28 mouse cellular contexts compared by ENCODE assay signal in genomic region chr15:32717298-32717985, GRCm38 (mm10).
DNase-seq lines count a peak whose midpoint lies in the region; ATAC-seq lines count a peak whose summit lies in the region.
"Had no signal": no experiment of that assay in that cellular context is flagged by ENCODE, and none has a peak within 500 bp of the region (broad histone marks: within the 10 kb centered on the region; RNA-seq: fewer than 3 reads in every experiment).

No protein-coding gene starts in this region.

- no peaks in the 10 kb centered on the region for H3K27me3 ChIP-seq in forebrain, embryonic 13.5 days
- H3K27me3 ChIP-seq in forebrain, embryonic 11.5 days (ENCODE audit: control insufficient read depth, insufficient read depth, low read length) = no peaks in the 10 kb centered on the region
- no peaks in the 10 kb centered on the region for H3K27me3 ChIP-seq in hindbrain, embryonic 13.5 days
- H3K27me3 ChIP-seq: hindbrain, embryonic 15.5 days; intestine, embryonic 15.5 days; limb, embryonic 12.5 days; neural tube, embryonic 12.5 days had no signal

- H3K9ac ChIP-seq in forebrain, embryonic 13.5 days = no peak overlapping the region
- no peak overlapping the region for H3K9ac ChIP-seq in forebrain, embryonic 11.5 days (ENCODE audit: low read length)
- no peak overlapping the region for H3K9ac ChIP-seq in hindbrain, embryonic 13.5 days
- H3K9ac ChIP-seq: hindbrain, embryonic 15.5 days; intestine, embryonic 15.5 days; limb, embryonic 12.5 days; neural tube, embryonic 12.5 days had no signal

- no peaks in the 10 kb centered on the region for H3K9me3 ChIP-seq in forebrain, embryonic 13.5 days (replicated peaks)
- H3K9me3 ChIP-seq in forebrain, embryonic 11.5 days (ENCODE audit: control insufficient read depth, low read length) = no peaks in the 10 kb centered on the region
- no peaks in the 10 kb centered on the region for H3K9me3 ChIP-seq in hindbrain, embryonic 13.5 days
- H3K9me3 ChIP-seq: heart, embryonic 10.5 days; hindbrain, embryonic 15.5 days; intestine, embryonic 15.5 days; limb, embryonic 12.5 days; neural tube, embryonic 12.5 days had no signal

- 85% methylated on average over 4 of the region's 4 CpGs for WGBS in forebrain, embryonic 13.5 days
- 93% methylated on average over 4 of the region's 4 CpGs for WGBS in forebrain, embryonic 11.5 days
- WGBS in hindbrain, embryonic 13.5 days = 96% methylated on average over 4 of the region's 4 CpGs

- H3K36me3 ChIP-seq in forebrain, embryonic 13.5 days (ENCODE audit: poor library complexity, severe bottlenecking) = no peaks in the 10 kb centered on the region
- no peaks in the 10 kb centered on the region for H3K36me3 ChIP-seq in forebrain, embryonic 11.5 days (ENCODE audit: control insufficient read depth, insufficient read depth, low read length)
- no peaks in the 10 kb centered on the region for H3K36me3 ChIP-seq in hindbrain, embryonic 13.5 days
- H3K36me3 ChIP-seq: heart, embryonic 10.5 days; hindbrain, embryonic 15.5 days; intestine, embryonic 15.5 days; limb, embryonic 12.5 days; neural tube, embryonic 12.5 days had no signal

- H3K4me1 ChIP-seq in forebrain, embryonic 13.5 days = no peaks in the 10 kb centered on the region
- H3K4me1 ChIP-seq in forebrain, embryonic 11.5 days (replicated peaks; ENCODE audit: control insufficient read depth, insufficient read depth, low read length) = no peaks in the 10 kb centered on the region
- H3K4me1 ChIP-seq in hindbrain, embryonic 13.5 days (replicated peaks) = no peaks in the 10 kb centered on the region
- H3K4me1 ChIP-seq: heart, embryonic 10.5 days; hindbrain, embryonic 15.5 days; intestine, embryonic 15.5 days; limb, embryonic 12.5 days; neural tube, embryonic 12.5 days had no signal

- DNase-seq in forebrain, embryonic 11.5 days (ENCODE audit: low spot score) = no peak
- DNase-seq in 3T3-L1 (ENCODE audit: low read depth, low spot score) = peak; percentile 34
- peak; percentile 61 for DNase-seq in Muller cell, postnatal 12 days (ENCODE audit: inconsistent ontology term)
- peak; percentile 14 for DNase-seq in gonadal fat pad, adult 2 months (ENCODE audit: low read depth)
- DNase-seq in spleen, postnatal 10 days (ENCODE audit: low spot score in 2 of 2) = no peak
- DNase-seq in layer of hippocampus, adult 8-10 months (ENCODE audit: low spot score in 2 of 2) = no peak
- DNase-seq: adrenal gland, adult 8-10 months; cerebellum, postnatal 36 days; gastrocnemius, adult 2 months; heart, postnatal 4 days; kidney, adult 8-10 months; kidney, postnatal 10 days; layer of hippocampus, postnatal 36 days; lung, adult 18-20 months; lung, postnatal 4 days; midbrain, embryonic 14.5 days; right cerebral cortex, postnatal 14 days; thymus, postnatal 14 days had no signal

- no peak overlapping the region for H3K27ac ChIP-seq in forebrain, embryonic 13.5 days
- no peak overlapping the region for H3K27ac ChIP-seq in forebrain, embryonic 11.5 days (ENCODE audit: low read depth, low read length)
- H3K27ac ChIP-seq in hindbrain, embryonic 13.5 days = no peak overlapping the region
- H3K27ac ChIP-seq: gastrocnemius, adult 2 months; heart, embryonic 10.5 days; hindbrain, embryonic 15.5 days; intestine, embryonic 15.5 days; layer of hippocampus, adult 2 months; limb, embryonic 12.5 days; neural tube, embryonic 12.5 days had no signal

- no peak overlapping the region for H3K4me2 ChIP-seq in forebrain, embryonic 13.5 days
- H3K4me2 ChIP-seq in forebrain, embryonic 11.5 days (ENCODE audit: low read depth, low read length, severe bottlenecking) = no peak overlapping the region
- no peak overlapping the region for H3K4me2 ChIP-seq in hindbrain, embryonic 13.5 days
- H3K4me2 ChIP-seq: hindbrain, embryonic 15.5 days; intestine, embryonic 15.5 days; limb, embryonic 12.5 days; liver, embryonic 11.5 days; neural tube, embryonic 12.5 days had no signal

- H3K4me3 ChIP-seq in forebrain, embryonic 13.5 days = no peak overlapping the region
- H3K4me3 ChIP-seq in forebrain, embryonic 11.5 days (ENCODE audit: low read depth, low read length) = no peak overlapping the region
- no peak overlapping the region for H3K4me3 ChIP-seq in hindbrain, embryonic 13.5 days
- H3K4me3 ChIP-seq: gastrocnemius, adult 2 months; heart, embryonic 10.5 days; hindbrain, embryonic 15.5 days; intestine, embryonic 15.5 days; layer of hippocampus, adult 2 months; limb, embryonic 12.5 days; neural tube, embryonic 12.5 days had no signal

- peak; percentile 31; the same call in 1 of the 2 replicates for ATAC-seq in forebrain, embryonic 13.5 days
- no peak for ATAC-seq in forebrain, embryonic 11.5 days (replicated peaks; ENCODE audit: low FRiP score)
- ATAC-seq in hindbrain, embryonic 13.5 days (ENCODE audit: low FRiP score) = no peak
- ATAC-seq: CD4-positive, CD25-positive, alpha-beta regulatory T cell, adult 4 months had no signal

Comparison
In these comparisons a context has a peak if more than half of its experiments do, and no peak if none do; other contexts are left out.
1. DNase-seq: peak in 3T3-L1 (single experiment), Muller cell, postnatal 12 days (single experiment) and gonadal fat pad, adult 2 months (single experiment); none in forebrain, embryonic 11.5 days (single experiment), spleen, postnatal 10 days (0 of 2) and layer of hippocampus, adult 8-10 months (0 of 2).